In the genomic region with DNA sequence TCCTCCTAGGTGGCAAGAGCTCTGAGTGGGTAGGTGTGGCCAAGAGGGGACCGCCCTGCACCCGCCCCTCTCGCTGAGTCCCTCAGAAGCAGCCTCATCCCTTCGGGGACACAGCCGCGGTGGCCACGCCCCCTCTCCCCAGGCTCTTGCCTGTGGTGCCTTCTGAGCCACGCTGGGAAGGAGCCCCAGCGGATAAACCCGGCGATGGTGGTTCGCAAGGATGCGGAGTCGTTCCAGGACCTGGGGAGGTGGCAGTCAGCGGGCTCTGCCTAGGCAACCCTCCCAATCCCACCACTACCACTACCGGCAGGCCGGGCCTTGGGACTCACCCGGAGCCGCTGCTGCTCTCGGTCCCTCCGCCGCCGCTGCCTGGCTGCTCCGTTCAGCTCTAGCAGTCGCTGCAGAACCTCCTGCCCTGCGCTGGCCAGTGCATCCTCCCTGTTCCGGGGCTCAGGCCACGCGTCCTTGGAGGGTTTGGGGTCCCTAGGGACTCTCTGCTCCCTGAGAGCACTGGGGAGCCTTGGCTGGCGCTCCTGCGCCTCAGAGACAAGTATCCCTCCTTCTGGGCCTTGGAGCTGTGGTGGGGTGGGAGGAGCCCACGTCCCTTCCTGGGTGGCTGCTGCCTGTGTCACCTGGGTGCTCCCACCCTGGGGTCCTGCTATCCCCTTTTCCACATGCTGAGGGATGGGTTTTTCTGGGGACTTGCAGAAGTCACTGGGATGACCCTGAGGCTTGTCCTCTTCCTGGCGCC, we compare ENCODE assay signal across 7 mouse cellular contexts. TPM values are rescaled to one million over a fixed set of nuclear protein-coding genes. Genes with fewer than 3 reads are reported as not detected.
A peak's percentile ranks its signal among the peaks of the same experiment; 100 is the strongest.
DNase-seq lines count a peak whose midpoint lies in the region; ATAC-seq and TF ChIP-seq lines count a peak whose summit lies in the region.

No protein-coding gene starts in this region.

- DNase-seq in embryonic facial prominence, embryonic 14.5 days (ENCODE audit: low spot score), result peak; percentile 92
- DNase-seq in heart, adult 9 months (ENCODE audit: low spot score in 2 of 2), result peak; percentile 61
- peak; percentile 89 to 91 for DNase-seq in kidney, adult 8-10 months
- DNase-seq in spleen, adult 18-20 months, result peak; percentile 58 to 73

- TF ChIP-seq CTCF in bone marrow macrophage, adult 2 months (IDR thresholded peaks at IDR 0.05; ENCODE audit: low read depth, low read length), result no peak

- TF ChIP-seq POLR2A in bone marrow macrophage, adult 2 months (IDR thresholded peaks at IDR 0.05; ENCODE audit: borderline replicate concordance, low read depth, low read length), result no peak

- H3K9ac ChIP-seq in embryonic facial prominence, embryonic 14.5 days (ENCODE audit: low read depth, low read length), result peak overlapping the region; percentile 35
- peak overlapping the region; percentile 53 for H3K9ac ChIP-seq in limb, embryonic 13.5 days
- peak overlapping the region; percentile 21; the same call in 1 of the 2 replicates for H3K9ac ChIP-seq in midbrain, embryonic 15.5 days

- peaks cover 15% of the 10 kb centered on the region for H3K36me3 ChIP-seq in embryonic facial prominence, embryonic 14.5 days (ENCODE audit: control insufficient read depth, insufficient read depth, low read length)
- peaks cover 20% of the 10 kb centered on the region for H3K36me3 ChIP-seq in limb, embryonic 13.5 days
- H3K36me3 ChIP-seq in midbrain, embryonic 15.5 days (replicated peaks), result peaks cover 5% of the 10 kb centered on the region; the same call in 1 of the 2 replicates

- peak; percentile 93 for ATAC-seq in embryonic facial prominence, embryonic 14.5 days (ENCODE audit: low read depth)
- peak; percentile 84 for ATAC-seq in limb, embryonic 13.5 days (ENCODE audit: low FRiP score, low read depth)
- peak; percentile 84 for ATAC-seq in midbrain, embryonic 15.5 days (replicated peaks)

- H3K4me2 ChIP-seq in embryonic facial prominence, embryonic 14.5 days (ENCODE audit: low read depth, low read length), result peak overlapping the region; percentile 67
- peak overlapping the region; percentile 71 for H3K4me2 ChIP-seq in limb, embryonic 13.5 days (replicated peaks)
- peak overlapping the region; percentile 52 for H3K4me2 ChIP-seq in midbrain, embryonic 15.5 days

- H3K4me1 ChIP-seq in bone marrow macrophage, adult 2 months (ENCODE audit: control insufficient read depth, insufficient read depth, low read length), result peaks cover 14% of the 10 kb centered on the region
- 0 out of 2 replicates have a peak, but pooled peaks cover 5% of the 10 kb centered on the region for H3K4me1 ChIP-seq in embryonic facial prominence, embryonic 14.5 days (ENCODE audit: control insufficient read depth, insufficient read depth, low read length)
- peaks cover 10% of the 10 kb centered on the region for H3K4me1 ChIP-seq in limb, embryonic 13.5 days
- H3K4me1 ChIP-seq in midbrain, embryonic 15.5 days, result peaks cover 9% of the 10 kb centered on the region

- H3K9me3 ChIP-seq in embryonic facial prominence, embryonic 14.5 days (ENCODE audit: control insufficient read depth, low read length), result no peaks in the 10 kb centered on the region
- no peaks in the 10 kb centered on the region for H3K9me3 ChIP-seq in limb, embryonic 13.5 days
- no peaks in the 10 kb centered on the region for H3K9me3 ChIP-seq in midbrain, embryonic 15.5 days

- peak overlapping the region; percentile 58 for H3K4me3 ChIP-seq in bone marrow macrophage, adult 2 months (ENCODE audit: insufficient read depth, low read length)
- H3K4me3 ChIP-seq in embryonic facial prominence, embryonic 14.5 days (ENCODE audit: low read depth, low read length), result peak overlapping the region; percentile 37
- peak overlapping the region; percentile 43 for H3K4me3 ChIP-seq in limb, embryonic 13.5 days
- H3K4me3 ChIP-seq in midbrain, embryonic 15.5 days, result peak overlapping the region; percentile 37

- no peaks in the 10 kb centered on the region for H3K27me3 ChIP-seq in embryonic facial prominence, embryonic 14.5 days (replicated peaks; ENCODE audit: control insufficient read depth, insufficient read depth, low read length)
- no peaks in the 10 kb centered on the region for H3K27me3 ChIP-seq in limb, embryonic 13.5 days
- H3K27me3 ChIP-seq in midbrain, embryonic 15.5 days (replicated peaks), result peaks cover 5% of the 10 kb centered on the region

- 5% methylated on average over 22 of the region's 33 CpGs for WGBS in embryonic facial prominence, embryonic 14.5 days
- WGBS in limb, embryonic 13.5 days, result 4% methylated on average over 33 of the region's 33 CpGs
- 3% methylated on average over 33 of the region's 33 CpGs for WGBS in midbrain, embryonic 15.5 days

- H3K27ac ChIP-seq in bone marrow macrophage, adult 2 months (ENCODE audit: insufficient read depth, low read depth, low read length), result no peak overlapping the region
- H3K27ac ChIP-seq in embryonic facial prominence, embryonic 14.5 days (replicated peaks; ENCODE audit: low read depth, low read length), result no peak overlapping the region
- no peak overlapping the region for H3K27ac ChIP-seq in limb, embryonic 13.5 days
- H3K27ac ChIP-seq in midbrain, embryonic 15.5 days, result no peak overlapping the region

RNA-seq across cellular contexts. Expression of gene Atp6v1fnb, which starts 2.9 kb away (rescaled TPM):
- not detected in 2 replicates for polyA plus RNA-seq in bone marrow macrophage, adult 2 months (2012; ENCODE audit: insufficient read depth, insufficient read length, missing spikeins)
- polyA plus RNA-seq in embryonic facial prominence, embryonic 14.5 days (2014; fragmentation: Nextera tagmentation; extraction: Ambion mirVana), result not detected in 2 replicates
- polyA plus RNA-seq in limb, embryonic 13.5 days (2015; fragmentation: Nextera tagmentation; extraction: Ambion mirVana), result 0.50 TPM in 1 of 2 replicates, not detected in the other
- 0.27 and 1.0 TPM in 2 replicates for polyA plus RNA-seq in midbrain, embryonic 15.5 days (2015; fragmentation: Nextera tagmentation; extraction: Ambion mirVana)

RNA-seq across cellular contexts. Expression of gene Atp6v1f, which starts 6.6 kb away (rescaled TPM):
- 347 and 378 TPM in 2 replicates for polyA plus RNA-seq in bone marrow macrophage, adult 2 months (2012; ENCODE audit: insufficient read depth, insufficient read length, missing spikeins)
- 213 and 215 TPM in 2 replicates for polyA plus RNA-seq in embryonic facial prominence, embryonic 14.5 days (2014; fragmentation: Nextera tagmentation; extraction: Ambion mirVana)
- polyA plus RNA-seq in limb, embryonic 13.5 days (2015; fragmentation: Nextera tagmentation; extraction: Ambion mirVana), result 222 and 234 TPM in 2 replicates
- 342 and 365 TPM in 2 replicates for polyA plus RNA-seq in midbrain, embryonic 15.5 days (2015; fragmentation: Nextera tagmentation; extraction: Ambion mirVana)

RNA-seq across cellular contexts. Expression of gene Kcp, which starts 33.6 kb away (rescaled TPM):
- 0.28 and 0.40 TPM in 2 replicates for polyA plus RNA-seq in bone marrow macrophage, adult 2 months (2012; ENCODE audit: insufficient read depth, insufficient read length, missing spikeins)
- 18.5 and 23.7 TPM in 2 replicates for polyA plus RNA-seq in embryonic facial prominence, embryonic 14.5 days (2014; fragmentation: Nextera tagmentation; extraction: Ambion mirVana)
- polyA plus RNA-seq in limb, embryonic 13.5 days (2015; fragmentation: Nextera tagmentation; extraction: Ambion mirVana), result 37.4 and 37.8 TPM in 2 replicates
- 18.9 and 20.9 TPM in 2 replicates for polyA plus RNA-seq in midbrain, embryonic 15.5 days (2015; fragmentation: Nextera tagmentation; extraction: Ambion mirVana)

RNA-seq across cellular contexts. Expression of gene Flnc, which starts 41.1 kb away (rescaled TPM):
- polyA plus RNA-seq in bone marrow macrophage, adult 2 months (2012; ENCODE audit: insufficient read depth, insufficient read length, missing spikeins), result 0.17 and 0.20 TPM in 2 replicates
- 39.2 and 39.7 TPM in 2 replicates for polyA plus RNA-seq in embryonic facial prominence, embryonic 14.5 days (2014; fragmentation: Nextera tagmentation; extraction: Ambion mirVana)
- 17.4 and 21.7 TPM in 2 replicates for polyA plus RNA-seq in limb, embryonic 13.5 days (2015; fragmentation: Nextera tagmentation; extraction: Ambion mirVana)
- polyA plus RNA-seq in midbrain, embryonic 15.5 days (2015; fragmentation: Nextera tagmentation; extraction: Ambion mirVana), result 3.3 and 3.4 TPM in 2 replicates

RNA-seq across cellular contexts. Expression of gene Irf5, which starts 52.3 kb away (rescaled TPM):
- 201 and 214 TPM in 2 replicates for polyA plus RNA-seq in bone marrow macrophage, adult 2 months (2012; ENCODE audit: insufficient read depth, insufficient read length, missing spikeins)
- 5.2 and 5.9 TPM in 2 replicates for polyA plus RNA-seq in embryonic facial prominence, embryonic 14.5 days (2014; fragmentation: Nextera tagmentation; extraction: Ambion mirVana)
- 2.7 and 3.6 TPM in 2 replicates for polyA plus RNA-seq in limb, embryonic 13.5 days (2015; fragmentation: Nextera tagmentation; extraction: Ambion mirVana)
- 2.0 and 2.1 TPM in 2 replicates for polyA plus RNA-seq in midbrain, embryonic 15.5 days (2015; fragmentation: Nextera tagmentation; extraction: Ambion mirVana)

Comparison
In these comparisons a context has a peak if more than half of its experiments do, and no peak if none do; other contexts are left out.
1. RNA of gene Kcp, which starts 33.6 kb away (polyA plus RNA-seq): 37.4 to 37.8 TPM in limb, embryonic 13.5 days, 18.9 to 20.9 TPM in midbrain, embryonic 15.5 days and 18.5 to 23.7 TPM in embryonic facial prominence, embryonic 14.5 days; 0.28 to 0.40 TPM in bone marrow macrophage, adult 2 months; every median in the first group is over 10 times any median in the second.
2. Peak in every context shown above with its lines, with median percentiles within 50 percentile points of each other: H3K4me3 ChIP-seq, ATAC-seq, DNase-seq, H3K4me2 ChIP-seq and H3K9ac ChIP-seq.